Mouse (Mus musculus): Measurements from ENCODE around the gene Lrrc30.

The Lrrc30 gene

GRCm38 (mm10) chr17:67632676-67633339 lies at the start of gene Lrrc30:
TSS of gene Lrrc30 (minus strand) at chr17:67632723.
- no peak for DNase-seq

- DNase-seq = no peak
Observed at GRCm38 (mm10) chr17:67681084-67681483, 48.6 kb upstream of the Lrrc30 start.

GRCm38 (mm10) chr17:67678576-67678975 lies 46.1 kb upstream of the Lrrc30 start:
- DNase-seq = no peak

GRCm38 (mm10) chr17:67667981-67668380 lies 35.5 kb upstream of the Lrrc30 start:
- DNase-seq = no peak

GRCm38 (mm10) chr17:67666981-67667380 lies 34.5 kb upstream of the Lrrc30 start:
- DNase-seq = no peak

- DNase-seq = no peak
Observed at GRCm38 (mm10) chr17:67664299-67664698, 31.8 kb upstream of the Lrrc30 start.

GRCm38 (mm10) chr17:67651506-67651905 lies 19.0 kb upstream of the Lrrc30 start:
- peak; percentile 48 for DNase-seq

- DNase-seq = no peak
Observed at GRCm38 (mm10) chr17:67641627-67642026, 9.1 kb upstream of the Lrrc30 start.

GRCm38 (mm10) chr17:67638119-67638810 lies 5.7 kb upstream of the Lrrc30 start:
- no peak for DNase-seq

GRCm38 (mm10) chr17:67636951-67637350 lies 4.4 kb upstream of the Lrrc30 start:
- DNase-seq = no peak

GRCm38 (mm10) chr17:67636304-67636703 lies 3.8 kb upstream of the Lrrc30 start:
- DNase-seq = no peak

GRCm38 (mm10) chr17:67629746-67630145 lies 2.8 kb downstream of the Lrrc30 start:
- no peak for DNase-seq

- DNase-seq = no peak
Observed at GRCm38 (mm10) chr17:67629211-67629657, 3.3 kb downstream of the Lrrc30 start.

GRCm38 (mm10) chr17:67628475-67628874 lies 4.0 kb downstream of the Lrrc30 start:
- DNase-seq = no peak

GRCm38 (mm10) chr17:67625431-67625830 lies 7.1 kb downstream of the Lrrc30 start:
- no peak for DNase-seq

GRCm38 (mm10) chr17:67619001-67619400 lies 13.5 kb downstream of the Lrrc30 start:
- DNase-seq = no peak

GRCm38 (mm10) chr17:67614381-67614780 lies 18.1 kb downstream of the Lrrc30 start:
- no peak for DNase-seq

GRCm38 (mm10) chr17:67612576-67612975 lies 19.9 kb downstream of the Lrrc30 start:
- DNase-seq = no peak

GRCm38 (mm10) chr17:67612151-67612550 lies 20.4 kb downstream of the Lrrc30 start:
- DNase-seq = no peak

- DNase-seq = no peak
Observed at GRCm38 (mm10) chr17:67604446-67604845, 28.1 kb downstream of the Lrrc30 start.

- no peak for DNase-seq
Observed at GRCm38 (mm10) chr17:67602556-67602955, 30.0 kb downstream of the Lrrc30 start.

- peak; percentile 58 for DNase-seq
Observed at GRCm38 (mm10) chr17:67584937-67585579, 47.5 kb downstream of the Lrrc30 start.

- no peak for DNase-seq
Observed at GRCm38 (mm10) chr17:67584533-67584932, 48.0 kb downstream of the Lrrc30 start.

GRCm38 (mm10) chr17:67583422-67583821 lies 49.1 kb downstream of the Lrrc30 start:
- no peak for DNase-seq
